Mouse (Mus musculus): ENCODE data around the gene Hykk.

GRCm38 (mm10) chr9:54995645-54996044 is 78.6 kb downstream of the Hykk start:
- no peak for TF ChIP-seq POLR2A (IDR thresholded peaks at IDR 0.05; ENCODE audit: borderline replicate concordance, control insufficient read depth, low read depth, low read length)
- no peak for TF ChIP-seq CTCF (IDR thresholded peaks at IDR 0.05; ENCODE audit: control insufficient read depth, insufficient read depth, low read length)
